Mouse (Mus musculus): ENCODE results near the gene Neto2.

- TF ChIP-seq CTCF (IDR thresholded peaks at IDR 0.05; ENCODE audit: borderline replicate concordance, insufficient read depth, low read depth, low read length): no peak
- no peak for TF ChIP-seq POLR2A (IDR thresholded peaks at IDR 0.05; ENCODE audit: borderline replicate concordance, insufficient read depth, low read length)
Observed at GRCm38 (mm10) chr8:85590258-85590657, 110.5 kb downstream of the Neto2 start.

Data from cerebellum, adult 2 months (tissue).